Mouse (Mus musculus) olfactory bulb, adult 2 months (tissue): ENCODE results near the gene Dcbld2.
A peak's percentile ranks its signal among the peaks of the same experiment; 100 is the strongest.

ENCODE experiments used
- CTCF ChIP-seq: fragments of 200-500 bp; IDR thresholded peaks from 2 replicates; pipeline ENCODE4 v1.5.1; 2012; ENCODE audit warnings: low read depth, mild to moderate bottlenecking, low read length, moderate library complexity; ENCODE audit not compliant: insufficient read depth
- POLR2A ChIP-seq: fragments of 200-500 bp; IDR thresholded peaks from 2 replicates; pipeline ENCODE4 v1.6.1; 2012; ENCODE audit warnings: mild to moderate bottlenecking, low read depth, low read length, moderate library complexity; ENCODE audit not compliant: insufficient read depth

DNA sequence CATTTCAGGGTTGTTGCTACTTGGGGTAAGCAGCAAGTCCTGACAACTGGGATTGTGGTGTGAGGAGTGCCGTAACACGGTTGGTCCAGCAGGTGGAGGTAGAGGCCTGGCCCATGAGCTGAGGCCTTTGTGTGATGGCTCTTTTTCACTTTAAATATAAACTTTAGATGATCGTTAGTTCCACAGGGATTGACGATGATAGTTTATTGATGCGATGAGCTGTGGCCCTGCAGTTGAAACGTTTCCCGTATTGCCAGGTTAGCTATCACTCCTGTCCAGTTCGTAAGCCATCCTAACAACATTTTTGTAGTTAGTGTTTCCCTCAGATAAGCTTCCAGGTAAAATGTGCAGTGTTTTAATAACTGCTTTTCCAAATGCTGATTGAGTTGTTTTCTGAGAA lies 46.4 kb downstream of the Dcbld2 start:
- TF ChIP-seq CTCF: peak; percentile 45; the same call in 1 of the 2 replicates
- no peak for TF ChIP-seq POLR2A
